In the genomic region with DNA sequence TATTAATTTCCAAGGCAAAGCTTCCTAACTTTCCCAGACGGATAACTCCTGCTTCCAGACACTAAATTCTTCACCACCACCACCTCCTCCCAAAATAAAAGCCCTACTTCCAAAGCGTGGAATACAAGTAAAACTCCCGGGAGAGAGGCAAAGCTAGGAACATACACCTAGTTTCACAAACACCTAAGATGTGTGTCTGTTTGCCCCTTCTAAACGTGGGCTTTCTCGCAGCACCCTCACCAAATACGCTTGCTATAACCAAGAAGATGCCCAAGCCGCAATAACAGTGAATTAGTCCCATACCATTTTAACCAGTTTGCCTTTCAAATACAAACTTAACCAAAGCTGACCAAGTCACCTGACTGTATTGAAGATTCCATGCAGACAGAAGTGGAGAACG, we compare ENCODE assay signal across 9 mouse cellular contexts. TPM values are rescaled to one million over a fixed set of nuclear protein-coding genes. Genes with fewer than 3 reads are reported as not detected.
DNase-seq lines count a peak whose midpoint lies in the region; ATAC-seq and TF ChIP-seq lines count a peak whose summit lies in the region.
"Had no signal": no experiment of that assay in that cellular context is flagged by ENCODE, and none has a peak within 500 bp of the region (broad histone marks: within the 10 kb centered on the region; RNA-seq: fewer than 3 reads in every experiment).

No protein-coding gene starts in this region.

- H3K36me3 ChIP-seq in forebrain, embryonic 15.5 days: no peaks in the 10 kb centered on the region
- H3K36me3 ChIP-seq in limb, embryonic 15.5 days: no peaks in the 10 kb centered on the region
- no peaks in the 10 kb centered on the region for H3K36me3 ChIP-seq in stomach, embryonic 14.5 days (ENCODE audit: control insufficient read depth, insufficient read depth, low read length)

- H3K27me3 ChIP-seq in forebrain, embryonic 15.5 days: no peaks in the 10 kb centered on the region
- H3K27me3 ChIP-seq in limb, embryonic 15.5 days: peaks cover 18% of the 10 kb centered on the region; the same call in 1 of the 2 replicates
- H3K27me3 ChIP-seq in stomach, embryonic 14.5 days (ENCODE audit: control insufficient read depth, insufficient read depth, low read length): peaks cover 7% of the 10 kb centered on the region; the same call in 1 of the 2 replicates

- 4% methylated on average over 8 of the region's 8 CpGs for WGBS in forebrain, embryonic 15.5 days
- 3% methylated on average over 8 of the region's 8 CpGs for WGBS in limb, embryonic 15.5 days
- WGBS in stomach, embryonic 14.5 days: 10% methylated on average over 8 of the region's 8 CpGs

- TF ChIP-seq CTCF in left cerebral cortex, adult 2 months (IDR thresholded peaks at IDR 0.05): no peak

- H3K9me3 ChIP-seq in forebrain, embryonic 15.5 days: no peaks in the 10 kb centered on the region
- no peaks in the 10 kb centered on the region for H3K9me3 ChIP-seq in limb, embryonic 15.5 days
- no peaks in the 10 kb centered on the region for H3K9me3 ChIP-seq in stomach, embryonic 14.5 days (ENCODE audit: control insufficient read depth, low read depth, low read length)

- peak overlapping the region; percentile 97 for H3K4me3 ChIP-seq in left cerebral cortex, adult 2 months
- H3K4me3 ChIP-seq in forebrain, embryonic 15.5 days: peak overlapping the region; percentile 77
- H3K4me3 ChIP-seq in limb, embryonic 15.5 days: peak overlapping the region; percentile 87
- peak overlapping the region; percentile 68 for H3K4me3 ChIP-seq in stomach, embryonic 14.5 days (ENCODE audit: low read depth, low read length)

- H3K27ac ChIP-seq in left cerebral cortex, adult 2 months: peak overlapping the region; percentile 93
- no peak overlapping the region for H3K27ac ChIP-seq in forebrain, embryonic 15.5 days (replicated peaks)
- no peak overlapping the region for H3K27ac ChIP-seq in limb, embryonic 15.5 days
- no peak overlapping the region for H3K27ac ChIP-seq in stomach, embryonic 14.5 days (ENCODE audit: low read length)

- ATAC-seq in forebrain, embryonic 15.5 days (replicated peaks): no peak
- no peak for ATAC-seq in limb, embryonic 15.5 days (ENCODE audit: insufficient number of reproducible peaks, low FRiP score, low TSS enrichment, low read depth)
- no peak for ATAC-seq in stomach, embryonic 14.5 days (ENCODE audit: insufficient number of reproducible peaks, insufficient read depth, low FRiP score, low read depth)

- H3K4me2 ChIP-seq in forebrain, embryonic 15.5 days (replicated peaks): peak overlapping the region; percentile 75
- H3K4me2 ChIP-seq in limb, embryonic 15.5 days: peak overlapping the region; percentile 89
- peak overlapping the region; percentile 91 for H3K4me2 ChIP-seq in stomach, embryonic 14.5 days (replicated peaks; ENCODE audit: low read depth, low read length)

- intact Hi-C loops in left cerebral cortex, adult 2 months (cut with DNase I): loop anchor here (2.0 to 5.0 kb wide), 3 partner anchors 65 to 152 kb away; no protein-coding TSS in a partner anchor
- intact Hi-C loops in gastrocnemius, postnatal 36 days (cut with DNase I): loop anchor here (5.0 kb wide), 2 partner anchors 170 to 185 kb away; no protein-coding TSS in a partner anchor

- peak overlapping the region; percentile 94 for H3K9ac ChIP-seq in forebrain, embryonic 15.5 days (replicated peaks)
- peak overlapping the region; percentile 72; the same call in 1 of the 2 replicates for H3K9ac ChIP-seq in limb, embryonic 15.5 days
- H3K9ac ChIP-seq in stomach, embryonic 14.5 days (replicated peaks; ENCODE audit: low read depth, low read length): no peak overlapping the region

- DNase-seq in left cerebral cortex, adult 2 months (ENCODE audit: extremely low spot score in 1 of 2, low spot score in 2 of 2): no peak
- DNase-seq in left cerebral cortex, adult 18-20 months (ENCODE audit: low spot score in 2 of 2): no peak
- DNase-seq in gastrocnemius, postnatal 36 days: no peak
- DNase-seq in frontal cortex, postnatal 25 days (ENCODE audit: low spot score in 2 of 2): no peak
- no peak for DNase-seq in spleen, postnatal 4 days (ENCODE audit: low spot score in 2 of 2)

- H3K4me1 ChIP-seq in forebrain, embryonic 15.5 days: peaks cover 49% of the 10 kb centered on the region
- peaks cover 35% of the 10 kb centered on the region for H3K4me1 ChIP-seq in limb, embryonic 15.5 days
- H3K4me1 ChIP-seq in stomach, embryonic 14.5 days (ENCODE audit: control insufficient read depth, insufficient read depth, low read length): peaks cover 9% of the 10 kb centered on the region; the same call in 1 of the 2 replicates

RNA-seq across cellular contexts. Expression of a gene that starts 1.8 kb away (rescaled TPM):
- 10 to 100 TPM; 76.4 to 77.1 TPM for total RNA-seq in left cerebral cortex, adult 2 months (2021)
- 10 to 100 TPM; 68.0 to 71.5 TPM for total RNA-seq in left cerebral cortex, adult 18-20 months (2021)
- 15.1 and 16.2 TPM in 2 replicates for polyA plus RNA-seq in forebrain, embryonic 15.5 days (2015; fragmentation: Nextera tagmentation; extraction: Ambion mirVana)
- 2.6 and 2.9 TPM in 2 replicates for polyA plus RNA-seq in limb, embryonic 15.5 days (2015; fragmentation: Nextera tagmentation; extraction: Ambion mirVana)
- polyA plus RNA-seq in stomach, embryonic 14.5 days (2014; fragmentation: Nextera tagmentation; extraction: Ambion mirVana): 2.5 and 3.4 TPM in 2 replicates
- 10 to 100 TPM; 19.6 to 26.1 TPM for total RNA-seq in gastrocnemius, postnatal 36 days (2021)
- total RNA-seq: MEL had no signal

RNA-seq across cellular contexts. Expression of a gene that starts 1.9 kb away (rescaled TPM):
- 1 to 10 TPM; 2.6 to 3.3 TPM for total RNA-seq in left cerebral cortex, adult 2 months (2021)
- 1 to 10 TPM; 2.0 to 2.2 TPM for total RNA-seq in left cerebral cortex, adult 18-20 months (2021)
- polyA plus RNA-seq in forebrain, embryonic 15.5 days (2015; fragmentation: Nextera tagmentation; extraction: Ambion mirVana): 2.0 and 2.5 TPM in 2 replicates
- polyA plus RNA-seq in limb, embryonic 15.5 days (2015; fragmentation: Nextera tagmentation; extraction: Ambion mirVana): 0.68 and 1.1 TPM in 2 replicates
- polyA plus RNA-seq in stomach, embryonic 14.5 days (2014; fragmentation: Nextera tagmentation; extraction: Ambion mirVana): 0.39 and 0.76 TPM in 2 replicates
- 1 to 10 TPM; 1.9 to 2.6 TPM for total RNA-seq in gastrocnemius, postnatal 36 days (2021)
- total RNA-seq: MEL had no signal

RNA-seq across cellular contexts. Expression of a gene that starts 48.7 kb away (rescaled TPM):
- total RNA-seq in left cerebral cortex, adult 2 months (2021): 10 to 100 TPM; 16.9 to 17.2 TPM
- total RNA-seq in left cerebral cortex, adult 18-20 months (2021): 10 to 100 TPM; 16.5 to 19.3 TPM
- 15.1 and 16.1 TPM in 2 replicates for polyA plus RNA-seq in forebrain, embryonic 15.5 days (2015; fragmentation: Nextera tagmentation; extraction: Ambion mirVana)
- polyA plus RNA-seq in limb, embryonic 15.5 days (2015; fragmentation: Nextera tagmentation; extraction: Ambion mirVana): 8.8 TPM in 2 replicates
- 13.1 TPM in 2 replicates for polyA plus RNA-seq in stomach, embryonic 14.5 days (2014; fragmentation: Nextera tagmentation; extraction: Ambion mirVana)
- total RNA-seq in gastrocnemius, postnatal 36 days (2021): 10 to 100 TPM; 20.1 to 20.6 TPM
